Mouse (Mus musculus) limb, embryonic 10.5 days (tissue): ENCODE results near the gene Gba. TPM values are rescaled to one million over a fixed set of nuclear protein-coding genes. Genes with fewer than 3 reads are reported as not detected.
A peak's percentile ranks its signal among the peaks of the same experiment; 100 is the strongest.
"Not testable (repeated sequence)": the region's sequence is repeated elsewhere in the genome, so short reads cannot be mapped to it uniquely, and the experiment has no call there.

Experiments used
- DNase-seq: peaks from one replicate; pipeline ENCODE4 v3.0.0-alpha.2; 2017; ENCODE audit warnings: low spot score
- H3K27ac ChIP-seq: fragments of 300-500 bp; sonication (generic); 2 replicates; pipeline ENCODE4 v1.5.1; 2016; ENCODE audit warnings: mild to moderate bottlenecking
- H3K27me3 ChIP-seq: fragments of 300-500 bp; sonication (generic); 2 replicates; pipeline ENCODE4 v1.6.1; 2016; ENCODE audit warnings: low read depth, mild to moderate bottlenecking; ENCODE audit not compliant: poor library complexity, severe bottlenecking
- H3K36me3 ChIP-seq: fragments of 300-500 bp; sonication (generic); 2 replicates; pipeline ENCODE4 v1.6.1; 2016; ENCODE audit warnings: mild to moderate bottlenecking, moderate library complexity
- H3K4me1 ChIP-seq: fragments of 300-500 bp; sonication (generic); 2 replicates; pipeline ENCODE4 v1.6.1; 2016
- H3K4me3 ChIP-seq: fragments of 300-500 bp; sonication (generic); 2 replicates; pipeline ENCODE4 v1.5.1; 2016; ENCODE audit warnings: mild to moderate bottlenecking, moderate library complexity
- H3K9me3 ChIP-seq: fragments of 300-500 bp; sonication (generic); replicated peaks from 2 replicates; pipeline ENCODE4 v1.6.1; 2016; ENCODE audit warnings: mild to moderate bottlenecking
- WGBS: fragments of 180-500 bp; shearing (Covaris S2); methylation state at CpG from one replicate; pipeline ENCODE4 v1.1.7; 2016; 5-methylcytosine and 5-hydroxymethylcytosine counted together
- polyA plus RNA-seq: library from polyadenylated mRNA; unstranded; fragments of >200 nt; fragmentation: Nextera tagmentation; extraction: Ambion mirVana; gene quantifications from 2 replicates; pipeline ENCODE4 v1.2.1, GENCODE M21; 2016

Gene Gba
- 34.8 and 34.9 TPM in 2 replicates for polyA plus RNA-seq

GRCm38 (mm10) chr3:89202253-89203141 is at the start of gene Gba:
Gene Gba (plus strand): TSS chr3:89202928.
- WGBS = 29% methylated on average over 13 of the region's 13 CpGs
- no peaks in the 10 kb centered on the region for H3K27me3 ChIP-seq
- DNase-seq = peak; percentile 91
- H3K4me3 ChIP-seq = peak within 1 kb of the TSS; percentile 63
- peak within 1 kb of the TSS; percentile 73; the same call in 1 of the 2 replicates for H3K27ac ChIP-seq
- H3K9me3 ChIP-seq = no peaks in the 10 kb centered on the region
- H3K4me1 ChIP-seq = peaks cover 6% of the 10 kb centered on the region
- peaks cover 36% of the 10 kb centered on the region for H3K36me3 ChIP-seq

GRCm38 (mm10) chr3:89156951-89157350 is 45.8 kb upstream of the Gba start:
- Histone ChIP-seq H3K27ac (no peak overlapping the region), H3K4me3 (no peak overlapping the region), H3K27me3 (peaks cover 46% of the 10 kb centered on the region), H3K36me3 (no peaks in the 10 kb centered on the region), H3K9me3 (no peaks in the 10 kb centered on the region), H3K4me1 (peaks cover 14% of the 10 kb centered on the region)
- 88% methylated on average over 8 of the region's 8 CpGs for WGBS
- no peak for DNase-seq

DNA sequence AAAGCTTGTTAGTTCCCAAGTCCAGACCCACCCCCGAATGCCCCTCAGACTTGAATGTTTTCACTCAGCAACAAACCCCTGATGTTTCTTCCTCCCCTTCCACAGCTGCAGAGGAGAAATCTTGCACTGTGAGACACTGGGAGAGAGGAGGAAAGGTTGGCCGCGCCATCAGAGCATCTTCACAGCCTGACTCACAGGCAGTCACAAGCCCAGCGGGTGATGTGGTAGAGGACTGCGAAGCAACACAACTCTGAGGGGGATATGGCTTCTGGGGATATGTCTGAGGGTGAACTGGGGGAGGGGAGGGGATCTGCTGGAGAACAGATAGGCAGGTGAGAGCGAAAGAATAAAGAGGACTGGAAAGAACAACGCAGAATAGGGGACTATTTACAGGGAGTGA is 44.1 kb upstream of the Gba start:
- H3K27me3 ChIP-seq = peaks cover 35% of the 10 kb centered on the region
- no peaks in the 10 kb centered on the region for H3K36me3 ChIP-seq
- 25% methylated on average over 7 of the region's 7 CpGs for WGBS
- 0 out of 2 replicates have a peak overlapping the region, but pooled peaks have one; percentile 67 for H3K4me3 ChIP-seq
- H3K4me1 ChIP-seq = peaks cover 14% of the 10 kb centered on the region
- no peak overlapping the region for H3K27ac ChIP-seq
- peak; percentile 22 for DNase-seq
- H3K9me3 ChIP-seq = no peaks in the 10 kb centered on the region

GRCm38 (mm10) chr3:89159211-89159610 is 43.5 kb upstream of the Gba start:
- Histone ChIP-seq H3K27me3 (peaks cover 35% of the 10 kb centered on the region), H3K9me3 (no peaks in the 10 kb centered on the region), H3K36me3 (no peaks in the 10 kb centered on the region), H3K4me1 (peaks cover 20% of the 10 kb centered on the region), H3K4me3 (peak overlapping the region; percentile 67), H3K27ac (no peak overlapping the region)
- WGBS = 1% methylated on average over 13 of the region's 13 CpGs
- DNase-seq = peak; percentile 90

- no peaks in the 10 kb centered on the region for H3K9me3 ChIP-seq
- H3K36me3 ChIP-seq = peaks cover 3% of the 10 kb centered on the region; the same call in 1 of the 2 replicates
- under 1% methylated on average over 66 of the region's 66 CpGs for WGBS
- H3K4me1 ChIP-seq = peaks cover 21% of the 10 kb centered on the region
- DNase-seq = peak; percentile 84
- H3K27ac ChIP-seq = 0 out of 2 replicates have a peak within 1 kb of the TSS, but pooled peaks have one; percentile 47
- H3K27me3 ChIP-seq = peaks cover 35% of the 10 kb centered on the region
- H3K4me3 ChIP-seq = peak within 1 kb of the TSS; percentile 67
These were observed 42.9 kb upstream of the Gba start, which contains the start of gene Hcn3 for GRCm38 (mm10) chr3:89159616-89160344. Gene Hcn3 (minus strand): TSS chr3:89160196.

DNA sequence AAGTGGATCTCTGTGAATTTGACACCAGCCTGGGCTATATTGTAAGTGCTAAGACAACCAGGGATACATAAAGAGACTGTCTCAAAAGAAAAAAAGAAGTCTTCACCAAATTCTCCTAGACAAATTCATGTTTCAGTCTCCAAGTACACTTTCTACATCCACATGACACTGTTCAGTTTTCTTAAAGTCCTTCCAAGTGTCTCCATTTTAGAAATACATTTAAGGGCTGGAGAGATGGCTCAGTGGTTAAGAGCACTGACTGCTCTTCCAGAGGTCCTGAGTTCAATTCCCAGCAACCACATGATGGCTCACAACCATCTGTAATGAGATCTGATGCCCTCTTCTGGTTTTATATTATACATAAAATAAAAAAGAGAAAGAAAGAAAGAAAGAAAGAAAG is 41.5 kb upstream of the Gba start:
- H3K4me3 ChIP-seq, H3K9me3 ChIP-seq, DNase-seq, H3K36me3 ChIP-seq, H3K27ac ChIP-seq: not testable (repeated sequence)
- H3K4me1 ChIP-seq = peaks cover 30% of the 10 kb centered on the region
- peaks cover 29% of the 10 kb centered on the region for H3K27me3 ChIP-seq

DNA sequence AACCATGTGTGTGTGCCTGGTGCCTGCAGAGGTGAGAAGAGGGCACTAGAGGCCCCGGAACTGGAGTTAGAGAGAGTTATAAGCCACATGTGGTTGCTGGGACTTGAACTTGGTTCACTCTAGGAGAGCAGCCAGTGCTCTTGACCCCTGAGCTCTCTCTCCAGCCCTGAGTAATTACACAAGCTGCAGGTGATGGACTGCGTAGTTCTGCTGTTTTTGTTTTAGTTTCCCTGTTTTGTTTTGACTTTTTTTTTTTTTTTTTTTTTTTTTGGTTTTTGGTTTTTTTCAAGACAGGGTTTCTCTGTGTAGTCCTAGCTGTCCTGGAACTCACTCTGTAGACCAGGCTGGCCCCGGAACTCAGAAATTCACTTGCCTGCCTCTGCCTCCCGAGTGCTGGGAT is 40.9 kb upstream of the Gba start:
- H3K4me1 ChIP-seq = peaks cover 35% of the 10 kb centered on the region
- WGBS = 81% methylated on average over 4 of the region's 4 CpGs
- no peak overlapping the region for H3K27ac ChIP-seq
- DNase-seq = no peak
- H3K9me3 ChIP-seq = no peaks in the 10 kb centered on the region
- peaks cover 29% of the 10 kb centered on the region for H3K27me3 ChIP-seq
- H3K4me3 ChIP-seq = no peak overlapping the region
- H3K36me3 ChIP-seq = peaks cover 12% of the 10 kb centered on the region

GRCm38 (mm10) chr3:89163123-89163522 is 39.6 kb upstream of the Gba start:
- DNase-seq = no peak
- 75% methylated on average over 1 of the region's 1 CpGs for WGBS

DNA sequence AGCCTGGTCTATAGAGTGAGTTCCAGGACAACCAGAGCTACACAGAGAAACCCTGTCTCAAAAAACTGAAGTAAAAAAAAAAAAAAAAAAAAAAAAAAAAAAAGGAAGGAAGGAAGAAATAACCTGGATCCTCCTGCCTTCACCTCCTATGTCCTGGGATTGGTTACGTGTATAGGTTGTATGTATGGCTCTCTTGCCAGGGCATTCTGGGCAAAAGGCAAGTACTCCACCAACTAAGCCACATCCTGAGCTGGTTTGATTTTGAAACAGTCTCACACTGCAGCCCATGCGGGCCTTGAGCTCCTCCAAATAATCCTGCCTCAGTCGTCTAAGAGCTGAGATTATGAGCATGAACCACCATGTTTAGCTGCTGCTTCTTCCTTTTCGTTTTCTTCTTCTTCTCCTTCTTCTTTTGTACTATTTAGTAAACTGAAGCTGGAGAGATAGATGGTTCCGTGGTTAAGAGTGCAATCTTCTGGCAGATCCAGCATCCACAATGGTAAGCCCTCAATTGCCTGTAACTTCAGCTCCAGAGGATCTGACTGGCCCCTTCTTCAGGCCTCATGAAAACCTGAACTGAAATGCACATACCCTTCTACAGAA is 39.0 kb upstream of the Gba start:
- Histone ChIP-seq H3K4me1 (peaks cover 39% of the 10 kb centered on the region), H3K36me3 (peaks cover 31% of the 10 kb centered on the region), H3K4me3 (peak overlapping the region; percentile 93), H3K27ac (peak overlapping the region; percentile 99; the same call in 1 of the 2 replicates), H3K9me3 (no peaks in the 10 kb centered on the region), H3K27me3 (peaks cover 11% of the 10 kb centered on the region)
- WGBS = 81% methylated on average over 5 of the region's 5 CpGs
- DNase-seq = no peak

More at GRCm38 (mm10) chr3:89163123-89163522, 39.6 kb upstream of the Gba start:
- Histone ChIP-seq H3K36me3 (peaks cover 25% of the 10 kb centered on the region), H3K27ac (no peak overlapping the region), H3K4me3 (no peak overlapping the region), H3K9me3 (no peaks in the 10 kb centered on the region), H3K4me1 (peaks cover 39% of the 10 kb centered on the region), H3K27me3 (peaks cover 18% of the 10 kb centered on the region)

- peaks cover 41% of the 10 kb centered on the region for H3K36me3 ChIP-seq
- peak within 1 kb of the TSS; percentile 93 for H3K4me3 ChIP-seq
- peaks cover 32% of the 10 kb centered on the region for H3K4me1 ChIP-seq
- DNase-seq = peak; percentile 98
- H3K27me3 ChIP-seq = peaks cover 2% of the 10 kb centered on the region
- peak within 1 kb of the TSS; percentile 99 for H3K27ac ChIP-seq
- 1% methylated on average over 66 of the region's 79 CpGs for WGBS
- H3K9me3 ChIP-seq = no peaks in the 10 kb centered on the region
These were observed 38.0 kb upstream of the Gba start, which contains the start of gene Clk2 for GRCm38 (mm10) chr3:89164506-89165267. Gene Clk2 (plus strand): TSS chr3:89164795.

DNA sequence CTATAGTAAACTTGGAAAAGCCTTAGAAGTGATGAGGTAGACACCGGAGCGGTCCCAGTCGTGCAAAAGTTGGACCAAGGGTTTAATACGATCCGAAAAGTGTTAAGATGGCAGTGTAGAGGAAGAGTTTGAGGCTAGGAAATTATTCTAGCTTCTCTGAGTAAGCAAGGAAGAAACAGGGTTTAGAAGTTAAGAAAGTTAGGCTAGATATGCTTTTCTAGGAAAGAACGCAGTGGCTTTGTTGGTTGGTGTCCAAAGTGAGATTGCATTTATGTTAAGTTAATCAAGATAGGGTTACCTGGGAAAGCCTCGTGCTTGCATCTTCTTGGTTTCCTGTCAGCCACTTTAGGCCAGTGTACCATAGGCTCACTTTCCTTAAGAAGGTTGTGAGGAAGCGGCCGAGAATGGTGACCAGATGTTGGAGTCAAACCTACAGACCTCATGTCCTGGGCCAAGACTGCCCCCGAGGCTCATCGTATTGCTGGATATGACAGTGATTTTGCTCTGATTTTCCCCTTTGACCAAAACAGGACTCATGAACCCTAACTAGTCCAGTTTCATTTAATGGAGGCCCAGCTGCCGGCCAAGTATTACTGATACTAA is 37.4 kb upstream of the Gba start:
- Histone ChIP-seq H3K4me1 (peaks cover 25% of the 10 kb centered on the region), H3K27ac (peak overlapping the region; percentile 99), H3K9me3 (no peaks in the 10 kb centered on the region), H3K27me3 (no peaks in the 10 kb centered on the region), H3K4me3 (peak overlapping the region; percentile 93), H3K36me3 (peaks cover 48% of the 10 kb centered on the region)
- DNase-seq = peak; percentile 30
- 22% methylated on average over 12 of the region's 12 CpGs for WGBS
